Mouse (Mus musculus) cerebellum, adult 2 months (tissue): ENCODE results near the gene Nme2.

Experiments
- CTCF ChIP-seq: fragments of 200-500 bp; IDR thresholded peaks from 2 replicates; pipeline ENCODE4 v1.5.1; 2011; ENCODE audit warnings: low read depth, mild to moderate bottlenecking, control low read depth, low read length, moderate library complexity, borderline replicate concordance; ENCODE audit not compliant: insufficient read depth
- POLR2A ChIP-seq: fragments of 200-500 bp; IDR thresholded peaks from 2 replicates; pipeline ENCODE4 v1.6.1; 2011; ENCODE audit warnings: low read length, control low read depth, borderline replicate concordance; ENCODE audit not compliant: insufficient read depth

DNA sequence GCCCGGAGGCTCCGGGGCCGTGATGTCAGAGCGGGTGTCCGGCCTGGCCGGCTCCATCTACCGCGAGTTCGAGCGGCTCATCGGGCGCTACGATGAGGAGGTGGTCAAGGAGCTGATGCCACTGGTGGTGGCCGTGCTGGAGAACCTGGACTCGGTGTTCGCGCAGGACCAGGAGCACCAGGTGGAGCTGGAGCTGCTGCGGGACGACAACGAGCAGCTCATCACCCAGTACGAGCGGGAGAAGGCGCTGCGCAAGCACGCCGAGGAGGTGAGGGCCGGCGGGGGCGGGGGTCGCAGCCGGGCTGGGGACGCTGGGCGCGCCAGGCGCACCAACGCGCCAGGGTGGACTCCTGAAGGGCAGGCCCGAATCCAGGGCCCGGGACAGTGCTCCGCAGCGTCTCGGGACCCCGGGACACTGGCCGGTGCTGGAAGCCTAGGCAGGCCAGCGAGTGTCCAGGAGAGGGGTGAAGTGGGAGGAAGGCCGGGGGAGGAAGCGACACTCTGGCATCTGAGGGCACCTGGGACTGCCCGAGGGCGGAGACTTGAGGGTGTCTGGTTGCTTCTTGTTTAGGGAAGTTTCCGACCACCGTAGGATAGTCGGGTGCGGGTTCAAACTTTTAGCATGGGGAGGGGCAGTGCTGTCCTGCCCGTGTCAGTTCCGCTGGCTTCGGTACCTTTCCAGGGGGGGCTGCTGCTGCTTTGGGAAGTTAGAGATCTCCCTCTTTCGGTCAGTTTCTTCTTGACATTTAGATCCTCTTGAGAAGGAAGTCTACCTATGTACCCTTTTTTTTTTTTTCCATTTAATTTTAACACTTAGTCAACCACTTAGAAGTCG is 40.5 kb upstream of the Nme2 start:
- TF ChIP-seq CTCF: no peak
- TF ChIP-seq POLR2A: no peak
